Mouse (Mus musculus): ENCODE data around the gene Bpifa1.

GRCm38 (mm10) chr2:154189877-154190434, 47.3 kb downstream of the Bpifa1 start:
- no peak for TF ChIP-seq POLR2A (IDR thresholded peaks at IDR 0.05; ENCODE audit: extremely low read depth, insufficient read depth, low read length)
- no peak for TF ChIP-seq CTCF (IDR thresholded peaks at IDR 0.05; ENCODE audit: extremely low read depth, insufficient read depth, low read length)

Data from cortical plate, adult 2 months (tissue).